Mouse (Mus musculus) spleen, adult 2 months (tissue): ENCODE data around the gene Tmem229b.

ENCODE experiments used
- CTCF ChIP-seq: fragments of 200-500 bp; IDR thresholded peaks from 2 replicates; pipeline ENCODE4 v1.5.1; 2011; ENCODE audit warnings: mild to moderate bottlenecking, inconsistent platforms; ENCODE audit not compliant: insufficient read depth, insufficient read length, insufficient replicate concordance; ENCODE audit errors: extremely low read depth
- POLR2A ChIP-seq: fragments of 200-500 bp; IDR thresholded peaks from 2 replicates; pipeline ENCODE4 v1.6.1; 2011; ENCODE audit warnings: low read depth, low read length, inconsistent platforms

DNA sequence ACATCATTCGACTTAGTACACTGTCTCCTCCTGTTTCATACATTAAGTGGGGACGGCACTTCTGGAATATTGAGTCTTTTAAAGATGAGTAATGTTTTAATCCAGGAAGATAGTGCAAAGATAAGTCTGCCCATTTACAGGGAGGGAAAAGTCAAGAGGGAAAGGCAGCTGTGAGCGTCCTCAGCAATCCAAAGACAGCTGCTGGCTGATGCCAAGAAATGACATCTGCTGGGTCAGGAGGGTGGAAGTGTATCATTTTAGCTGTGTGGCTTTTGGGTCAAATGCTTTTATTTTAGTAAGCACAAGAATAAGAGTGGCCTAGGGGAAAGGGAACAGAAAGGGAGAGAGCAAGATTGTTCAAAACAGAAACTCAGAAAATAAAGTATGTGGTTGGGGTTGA lies 85.4 kb downstream of the Tmem229b start:
- TF ChIP-seq CTCF (no peak), POLR2A (no peak)
